Mouse (Mus musculus) left cerebral cortex, postnatal 36 days (tissue): ENCODE results near the gene Ormdl1. TPM values are rescaled to one million over a fixed set of nuclear protein-coding genes. Genes with fewer than 3 reads are reported as not detected.

ENCODE experiments used
- total RNA-seq, 2 experiments: library from RNA; stranded (reverse); gene quantifications; 2 replicates each; pipeline ENCODE4 v1.2.3; 2021

Ormdl1 gene
- total RNA-seq, 2 experiments from 2014 or later, result 7.3 to 10.3 TPM

Other genes starting within 250 kb of the Ormdl1 start
- gene Mstn, start 235.5 kb upstream of the Ormdl1 start, total RNA-seq, result under 1 TPM; 0.57 to 0.97 TPM
- gene 1700019A02Rik, start 109.5 kb upstream of the Ormdl1 start, total RNA-seq, result not detected
- 10 to 100 TPM; 24.9 to 26.0 TPM for gene Pms1, start 77 bp upstream of the Ormdl1 start, total RNA-seq
- gene Gm28778, start within 50 bp of the Ormdl1 start, total RNA-seq, result 1 to 10 TPM in 1 of 2 experiments, not detected in 1; 1.8 TPM
- 10 to 100 TPM; 19.6 to 21.3 TPM for gene Osgepl1, start 16.5 kb downstream of the Ormdl1 start, total RNA-seq
- gene Asdurf, start 55.5 kb downstream of the Ormdl1 start, total RNA-seq, result 1 to 10 TPM in 1 of 2 experiments, not detected in 1; 3.5 TPM
- not detected for gene Gm28551, start 55.6 kb downstream of the Ormdl1 start, total RNA-seq
- 10 to 100 TPM; 25.0 to 26.7 TPM for gene Asnsd1, start 55.7 kb downstream of the Ormdl1 start, total RNA-seq